Mouse (Mus musculus): ENCODE results near the gene Bmp8b.

GRCm38 (mm10) chr4:123112216-123112764 is 7.3 kb downstream of the Bmp8b start:
- TF ChIP-seq POLR2A (IDR thresholded peaks at IDR 0.05; ENCODE audit: borderline replicate concordance, control insufficient read depth, low read depth, low read length) (no peak), CTCF (IDR thresholded peaks at IDR 0.05; ENCODE audit: control insufficient read depth, insufficient read depth, low read length) (no peak)
